Mouse (Mus musculus) C3H10T1/2 (cell line): Measurements from ENCODE around the gene Anapc5. TPM values are rescaled to one million over a fixed set of nuclear protein-coding genes. Genes with fewer than 3 reads are reported as not detected.

ENCODE experiments used
- polyA plus RNA-seq, 2 experiments: library from polyadenylated mRNA; unstranded; fragments of >200 nt; fragmentation: generic; extraction: Trizol; gene quantifications; one replicate each; pipeline ENCODE4 v1.2.1; 2012; ENCODE audit warnings: missing spikeins in 2 of 2

The Anapc5 gene
- 100 to 1,000 TPM; 227 to 329 TPM for polyA plus RNA-seq

GRCm38 (mm10) chr5:122820777-122821523, at the start of gene Anapc5:
TSS of gene Anapc5 (minus strand) at chr5:122821339.

GRCm38 (mm10) chr5:122849521-122850318, 28.6 kb upstream of the Anapc5 start, which contains the start of gene Rnf34:
TSS of gene Rnf34 (plus strand) at chr5:122850048.

GRCm38 (mm10) chr5:122779277-122779834, 41.8 kb downstream of the Anapc5 start, which contains the start of gene Camkk2:
TSS of gene Camkk2 (minus strand) at chr5:122779409.

Other genes starting within 250 kb of the Anapc5 start
- 1 to 10 TPM in 1 of 2 experiments, under 1 TPM in 1; 0.49 to 6.4 TPM for gene Ift81, start 206.8 kb downstream of the Anapc5 start, polyA plus RNA-seq
- gene P2rx7, start 177.4 kb downstream of the Anapc5 start, polyA plus RNA-seq, result under 1 TPM; 0.25 to 0.57 TPM
- 10 to 100 TPM in 1 of 2 experiments, 1 to 10 TPM in 1; 7.2 to 38.8 TPM for gene P2rx4, start 113.8 kb downstream of the Anapc5 start, polyA plus RNA-seq
- 10 to 100 TPM; 14.6 to 15.4 TPM for gene Camkk2, start 41.9 kb downstream of the Anapc5 start, polyA plus RNA-seq
- gene Rnf34, start 28.7 kb upstream of the Anapc5 start, polyA plus RNA-seq, result 1 to 10 TPM; 1.7 to 7.8 TPM
- 10 to 100 TPM in 1 of 2 experiments, 1 to 10 TPM in 1; 4.7 to 17.9 TPM for gene Kdm2b, start 168.5 kb upstream of the Anapc5 start, polyA plus RNA-seq
- 10 to 100 TPM; 10.7 to 15.7 TPM for gene Orai1, start 193.7 kb upstream of the Anapc5 start, polyA plus RNA-seq
- not detected for gene Morn3, start 225.7 kb upstream of the Anapc5 start, polyA plus RNA-seq
- gene Tmem120b, start 247.1 kb upstream of the Anapc5 start, polyA plus RNA-seq, result 1 to 10 TPM; 1.6 to 2.5 TPM